Mouse (Mus musculus) spleen, adult 2 months (tissue): ENCODE results near the gene Adcy2. TPM values are rescaled to one million over a fixed set of nuclear protein-coding genes. Genes with fewer than 3 reads are reported as not detected.

Experiments used
- DNase-seq, 2 experiments: peaks; one replicate each; pipeline versions ENCODE4 v3.0.0 to v3.0.0-alpha.2; 2012 to 2021; ENCODE audit warnings: low spot score in 2 of 2, low read depth in 1 of 2
- H3K27ac ChIP-seq: fragments of 200-500 bp; 2 replicates; pipeline ENCODE4 v1.5.1; 2012; ENCODE audit warnings: low read length, inconsistent platforms; ENCODE audit not compliant: insufficient read depth
- H3K27me3 ChIP-seq: fragments of 200-500 bp; 2 replicates; pipeline ENCODE4 v1.6.1; 2012; ENCODE audit warnings: mild to moderate bottlenecking, moderate library complexity, low read length, inconsistent platforms; ENCODE audit not compliant: control insufficient read depth, insufficient read depth
- H3K36me3 ChIP-seq: fragments of 200-500 bp; 2 replicates; pipeline ENCODE4 v1.6.1; 2012; ENCODE audit warnings: mild to moderate bottlenecking, low read length, inconsistent platforms; ENCODE audit not compliant: control insufficient read depth, insufficient read depth
- H3K4me1 ChIP-seq: fragments of 200-500 bp; 2 replicates; pipeline ENCODE4 v1.6.1; 2011; ENCODE audit warnings: inconsistent platforms; ENCODE audit not compliant: control insufficient read depth, insufficient read depth, insufficient read length
- H3K4me3 ChIP-seq: fragments of 200-500 bp; 2 replicates; pipeline ENCODE4 v1.5.1; 2011; ENCODE audit warnings: mild to moderate bottlenecking, inconsistent platforms; ENCODE audit not compliant: insufficient read depth, insufficient read length; ENCODE audit errors: extremely low read depth
- CTCF ChIP-seq: fragments of 200-500 bp; IDR thresholded peaks from 2 replicates; pipeline ENCODE4 v1.5.1; 2011; ENCODE audit warnings: mild to moderate bottlenecking, inconsistent platforms; ENCODE audit not compliant: insufficient read depth, insufficient read length, insufficient replicate concordance; ENCODE audit errors: extremely low read depth
- POLR2A ChIP-seq: fragments of 200-500 bp; IDR thresholded peaks from 2 replicates; pipeline ENCODE4 v1.6.1; 2011; ENCODE audit warnings: low read depth, low read length, inconsistent platforms
- WGBS: fragments of 180-500 bp; shearing (Covaris S2); methylation state at CpG from one replicate; pipeline ENCODE4 v1.1.7; 2018; 5-methylcytosine and 5-hydroxymethylcytosine counted together
- polyA plus RNA-seq: library from polyadenylated mRNA; depleted of rRNA; stranded (reverse); fragments of >200 nt; gene quantifications from 2 replicates; pipeline ENCODE4 v1.2.3, GENCODE M21; 2012

Adcy2 gene
- polyA plus RNA-seq, 1 experiment, result 0.25 TPM

DNA sequence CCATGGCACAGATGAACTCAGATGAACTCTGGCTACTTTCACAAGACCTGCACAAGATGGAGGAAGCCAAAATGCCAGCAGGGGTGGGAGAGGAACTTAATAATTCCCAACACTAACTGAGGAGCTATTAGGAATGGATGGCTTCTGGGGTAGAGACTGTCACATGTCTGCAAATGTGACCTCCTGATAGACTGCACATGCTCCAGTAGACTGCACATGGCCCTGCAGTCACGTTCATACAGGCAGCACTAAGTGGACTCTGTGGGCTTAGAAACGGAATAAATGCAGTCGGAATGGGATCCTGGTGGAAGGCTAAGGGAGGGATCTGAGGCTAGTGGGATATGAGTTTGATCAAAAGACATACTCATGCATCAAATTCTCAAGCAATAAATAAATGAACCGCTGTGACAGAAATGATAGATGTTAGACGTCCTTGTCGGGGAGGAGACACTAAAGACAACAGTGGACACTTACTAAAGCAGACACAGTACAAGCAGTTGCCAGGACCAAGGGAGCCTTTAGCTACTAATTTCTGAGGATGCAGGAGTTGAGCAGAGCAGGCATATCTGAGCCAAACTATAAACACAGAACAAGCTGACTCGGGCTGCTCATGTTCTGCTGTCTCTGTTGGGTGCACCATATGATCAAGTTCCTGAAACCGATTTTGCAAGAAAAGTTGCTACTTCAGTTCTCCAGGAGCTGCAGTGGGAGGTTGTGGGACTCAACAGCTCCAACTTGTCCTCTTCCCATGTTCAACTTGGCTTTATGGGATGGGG, 211.9 kb downstream of the Adcy2 start:
- no peak overlapping the region for H3K27ac ChIP-seq
- H3K27me3 ChIP-seq, result no peaks in the 10 kb centered on the region
- no peaks in the 10 kb centered on the region for H3K4me1 ChIP-seq
- 91% methylated on average over 8 of the region's 8 CpGs for WGBS
- no peaks in the 10 kb centered on the region for H3K36me3 ChIP-seq
- TF ChIP-seq POLR2A (no peak), CTCF (no peak)
- DNase-seq, result no peak
- H3K4me3 ChIP-seq, result no peak overlapping the region

DNA sequence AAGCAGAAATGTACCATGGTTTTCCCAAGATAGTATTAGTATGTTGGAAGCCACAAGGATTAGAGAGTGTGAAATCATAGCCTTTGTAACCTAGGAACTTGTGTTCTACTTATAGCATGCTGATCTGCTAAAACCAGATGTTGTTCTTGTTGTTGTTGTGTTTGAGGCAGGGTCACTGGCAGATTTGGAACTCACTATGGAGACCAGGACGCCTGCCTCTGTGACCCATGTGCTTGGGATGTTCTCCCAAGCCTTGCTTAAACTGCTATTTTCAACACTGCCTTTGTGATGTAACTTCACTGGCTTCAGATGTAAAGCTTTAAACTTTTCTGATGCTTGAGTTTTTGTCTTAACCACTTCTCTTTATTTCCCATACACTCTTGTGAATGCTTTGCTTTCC, 216.2 kb downstream of the Adcy2 start:
- no peak for DNase-seq
- no peak overlapping the region for H3K4me3 ChIP-seq
- H3K27me3 ChIP-seq, result no peaks in the 10 kb centered on the region
- TF ChIP-seq CTCF, result no peak
- no peak for TF ChIP-seq POLR2A
- WGBS, result 69% methylated on average over 1 of the region's 1 CpGs
- H3K4me1 ChIP-seq, result no peaks in the 10 kb centered on the region
- H3K36me3 ChIP-seq, result no peaks in the 10 kb centered on the region
- no peak overlapping the region for H3K27ac ChIP-seq

DNA sequence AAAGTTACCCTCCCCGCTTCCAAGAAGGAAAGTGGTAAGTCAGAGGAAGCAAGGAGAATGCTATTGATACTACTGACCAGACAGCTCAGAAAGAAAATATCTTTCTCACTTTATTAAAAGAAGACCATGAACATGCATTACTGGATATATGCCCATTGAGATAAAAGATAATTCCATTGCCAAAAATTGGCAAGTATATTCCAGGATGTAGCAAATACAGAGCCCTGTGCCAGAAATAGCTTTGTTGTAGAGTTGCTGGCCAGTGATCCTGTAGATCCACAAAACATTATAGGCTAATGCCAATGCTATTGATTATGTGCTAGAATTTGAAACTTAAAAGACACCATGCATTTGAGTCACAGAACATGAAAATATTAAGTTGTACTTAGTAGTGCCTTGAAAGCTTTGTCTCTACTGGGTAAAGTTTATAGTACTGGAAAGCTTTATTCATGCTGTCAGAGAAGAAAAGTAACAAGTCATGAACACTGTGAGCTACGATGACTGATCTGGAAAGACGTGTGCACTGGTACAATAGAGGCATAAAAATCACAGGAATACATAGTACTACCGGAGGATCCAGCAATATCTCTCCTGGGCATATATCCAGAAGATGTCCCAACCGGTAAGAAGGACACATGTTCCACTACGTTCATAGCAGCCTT, 221.2 kb downstream of the Adcy2 start:
- DNase-seq, result no peak
- no peaks in the 10 kb centered on the region for H3K4me1 ChIP-seq
- no peak overlapping the region for H3K4me3 ChIP-seq
- TF ChIP-seq CTCF, result no peak
- no peak for TF ChIP-seq POLR2A
- no peak overlapping the region for H3K27ac ChIP-seq
- WGBS, result 82% methylated on average over 6 of the region's 6 CpGs
- no peaks in the 10 kb centered on the region for H3K27me3 ChIP-seq
- H3K36me3 ChIP-seq, result no peaks in the 10 kb centered on the region

GRCm38 (mm10) chr13:68773599-68774211, 225.6 kb downstream of the Adcy2 start:
- TF ChIP-seq CTCF (no peak), POLR2A (no peak)
- Histone ChIP-seq H3K4me3 (no peak overlapping the region), H3K27ac (no peak overlapping the region), H3K36me3 (no peaks in the 10 kb centered on the region), H3K4me1 (no peaks in the 10 kb centered on the region), H3K27me3 (no peaks in the 10 kb centered on the region)
- 80% methylated on average over 2 of the region's 2 CpGs for WGBS
- no peak for DNase-seq

DNA sequence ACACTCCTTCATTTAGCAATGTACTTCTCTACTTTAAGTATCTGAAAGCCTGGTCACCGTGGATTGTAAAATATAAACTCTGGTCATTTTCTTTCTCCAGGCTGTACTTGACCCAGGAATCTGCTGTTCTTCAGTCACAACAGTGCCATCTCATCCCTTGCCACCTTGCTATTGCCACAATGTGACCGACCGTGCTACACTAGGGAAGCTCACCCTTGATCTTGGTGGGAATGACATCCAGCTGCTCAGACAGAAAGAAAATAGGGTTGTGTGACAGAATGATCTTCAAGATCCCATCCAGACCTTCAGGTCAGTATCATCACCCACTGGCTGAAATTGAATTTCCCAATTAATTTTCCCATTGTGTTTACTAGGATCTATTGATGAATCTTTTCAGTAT, 230.8 kb downstream of the Adcy2 start:
- WGBS, result 91% methylated on average over 3 of the region's 3 CpGs
- Histone ChIP-seq H3K4me3 (no peak overlapping the region), H3K27me3 (no peaks in the 10 kb centered on the region), H3K36me3 (no peaks in the 10 kb centered on the region), H3K4me1 (no peaks in the 10 kb centered on the region), H3K27ac (no peak overlapping the region)
- no peak for DNase-seq
- TF ChIP-seq CTCF, result no peak

DNA sequence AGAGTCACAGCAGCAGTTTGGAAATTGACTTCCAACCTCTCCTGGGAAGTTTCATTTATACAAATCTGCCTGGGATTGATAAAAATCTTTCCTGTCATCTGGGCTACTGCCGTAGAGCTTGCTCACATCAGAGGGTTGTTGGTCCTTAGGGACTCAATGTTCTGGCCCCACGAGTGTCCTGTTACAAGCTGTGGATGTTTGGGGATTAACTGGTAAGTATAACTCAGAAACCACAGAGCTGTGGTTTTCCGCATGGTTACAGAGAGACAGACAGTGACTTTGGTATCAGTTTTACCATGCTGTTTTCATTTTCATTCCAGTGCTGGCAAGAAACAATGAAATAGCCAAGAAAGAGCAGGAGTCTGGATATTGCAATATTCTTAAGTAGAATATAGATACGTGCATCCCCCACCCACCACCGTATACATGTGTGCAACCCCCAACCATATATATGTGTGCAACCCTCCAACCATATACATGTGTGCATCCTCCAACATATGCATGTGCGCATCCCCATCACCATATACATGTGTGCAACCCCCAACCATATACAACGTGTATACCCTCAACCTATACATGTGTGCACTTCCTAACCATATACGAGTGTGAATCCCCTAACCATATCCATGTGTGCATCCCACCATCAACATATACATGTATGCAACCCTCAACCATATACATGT, 233.3 kb downstream of the Adcy2 start:
- no peak overlapping the region for H3K27ac ChIP-seq
- H3K4me3 ChIP-seq, result no peak overlapping the region
- no peak for TF ChIP-seq CTCF
- TF ChIP-seq POLR2A, result no peak
- no peaks in the 10 kb centered on the region for H3K36me3 ChIP-seq
- H3K4me1 ChIP-seq, result no peaks in the 10 kb centered on the region
- 69% methylated on average over 8 of the region's 8 CpGs for WGBS
- DNase-seq, result no peak
- no peaks in the 10 kb centered on the region for H3K27me3 ChIP-seq
